Mouse (Mus musculus) embryonic facial prominence, embryonic 14.5 days (tissue): Measurements from ENCODE around the gene Dsel. TPM values are rescaled to one million over a fixed set of nuclear protein-coding genes. Genes with fewer than 3 reads are reported as not detected.

Experiments used
- ATAC-seq: fragments of 200-750 bp; cut with Nextera tagmentation; 2 replicates; pipeline ENCODE4 v1.8.0; 2017; ENCODE audit warnings: low read depth, moderate number of reproducible peaks, moderate TSS enrichment
- DNase-seq: peaks from one replicate; pipeline ENCODE4 v3.0.0-alpha.2; 2015; ENCODE audit warnings: low spot score
- H3K27ac ChIP-seq: fragments of 300-500 bp; sonication (generic); replicated peaks from 2 replicates; pipeline ENCODE4 v1.5.1; 2014; ENCODE audit warnings: low read depth, mild to moderate bottlenecking, low read length, moderate library complexity
- H3K27me3 ChIP-seq: fragments of 300-500 bp; sonication (generic); replicated peaks from 2 replicates; pipeline ENCODE4 v1.6.1; 2014; ENCODE audit warnings: low read length; ENCODE audit not compliant: control insufficient read depth, insufficient read depth
- H3K36me3 ChIP-seq: fragments of 300-500 bp; sonication (generic); 2 replicates; pipeline ENCODE4 v1.6.1; 2014; ENCODE audit warnings: low read length, mixed read lengths; ENCODE audit not compliant: control insufficient read depth, insufficient read depth
- H3K4me1 ChIP-seq: fragments of 300-500 bp; sonication (generic); 2 replicates; pipeline ENCODE4 v1.6.1; 2014; ENCODE audit warnings: antibody characterized with exemption, low read length; ENCODE audit not compliant: control insufficient read depth, insufficient read depth
- H3K4me2 ChIP-seq: fragments of 300-500 bp; sonication (generic); 2 replicates; pipeline ENCODE4 v1.6.1; 2014; ENCODE audit warnings: low read depth, mild to moderate bottlenecking, low read length, moderate library complexity, mixed read lengths
- H3K4me3 ChIP-seq: fragments of 300-500 bp; sonication (generic); 2 replicates; pipeline ENCODE4 v1.5.1; 2014; ENCODE audit warnings: low read depth, mild to moderate bottlenecking, low read length
- H3K9ac ChIP-seq: fragments of 300-500 bp; sonication (generic); 2 replicates; pipeline ENCODE4 v1.6.1; 2014; ENCODE audit warnings: low read depth, mild to moderate bottlenecking, low read length, moderate library complexity, mixed read lengths
- H3K9me3 ChIP-seq: fragments of 300-500 bp; sonication (generic); 2 replicates; pipeline ENCODE4 v1.6.1; 2016; ENCODE audit warnings: low read length; ENCODE audit not compliant: control insufficient read depth
- WGBS: fragments of 180-500 bp; shearing (Covaris S2); extraction: QIAGEN DNeasy Blood & Tissue Kit; methylation state at CpG from one replicate; pipeline ENCODE4 v1.1.7; 2014; 5-methylcytosine and 5-hydroxymethylcytosine counted together
- polyA plus RNA-seq: library from polyadenylated mRNA; unstranded; fragments of >200 nt; fragmentation: Nextera tagmentation; extraction: Ambion mirVana; gene quantifications from 2 replicates; pipeline ENCODE4 v1.2.1, GENCODE M21; 2014

The Dsel gene
- 26.4 and 27.2 TPM in 2 replicates for polyA plus RNA-seq

- Histone ChIP-seq H3K4me1 (0 out of 2 replicates have a peak, but pooled peaks cover 5% of the 10 kb centered on the region), H3K4me3 (peak within 1 kb of the TSS; percentile 77), H3K36me3 (no peaks in the 10 kb centered on the region), H3K4me2 (peak within 1 kb of the TSS; percentile 51), H3K9me3 (no peaks in the 10 kb centered on the region), H3K27ac (peak within 1 kb of the TSS; percentile 98), H3K9ac (peak within 1 kb of the TSS; percentile 86), H3K27me3 (no peaks in the 10 kb centered on the region)
- ATAC-seq: peak; percentile 97
- WGBS: under 1% methylated on average over 24 of the region's 33 CpGs
- DNase-seq: peak; percentile 97
These were observed at the start of gene Dsel for GRCm38 (mm10) chr1:111864779-111865165. TSS of gene Dsel (minus strand) at chr1:111864918.

- H3K9me3 ChIP-seq: no peaks in the 10 kb centered on the region
- no peaks in the 10 kb centered on the region for H3K4me1 ChIP-seq
- H3K4me3 ChIP-seq: no peak overlapping the region
- ATAC-seq: no peak
- no peaks in the 10 kb centered on the region for H3K36me3 ChIP-seq
- H3K9ac ChIP-seq: no peak overlapping the region
- H3K27ac ChIP-seq: no peak overlapping the region
- 51% methylated on average over 1 of the region's 1 CpGs for WGBS
- H3K27me3 ChIP-seq: no peaks in the 10 kb centered on the region
- H3K4me2 ChIP-seq: no peak overlapping the region
- DNase-seq: peak; percentile 1
These were observed 46.7 kb upstream of the Dsel start for GRCm38 (mm10) chr1:111911424-111911823.

- no peaks in the 10 kb centered on the region for H3K4me1 ChIP-seq
- H3K4me2 ChIP-seq: no peak overlapping the region
- H3K9ac ChIP-seq: no peak overlapping the region
- no peaks in the 10 kb centered on the region for H3K27me3 ChIP-seq
- WGBS: 85% methylated on average over 3 of the region's 3 CpGs
- no peak overlapping the region for H3K4me3 ChIP-seq
- no peaks in the 10 kb centered on the region for H3K9me3 ChIP-seq
- DNase-seq: no peak
- H3K27ac ChIP-seq: no peak overlapping the region
- ATAC-seq: no peak
- H3K36me3 ChIP-seq: no peaks in the 10 kb centered on the region
These were observed 18.6 kb upstream of the Dsel start for GRCm38 (mm10) chr1:111883336-111883735.

GRCm38 (mm10) chr1:111875784-111876183 is 11.1 kb upstream of the Dsel start:
- no peak overlapping the region for H3K9ac ChIP-seq
- no peak for DNase-seq
- no peaks in the 10 kb centered on the region for H3K27me3 ChIP-seq
- no peak for ATAC-seq
- H3K4me3 ChIP-seq: no peak overlapping the region
- H3K4me1 ChIP-seq: no peaks in the 10 kb centered on the region
- no peaks in the 10 kb centered on the region for H3K36me3 ChIP-seq
- no peak overlapping the region for H3K4me2 ChIP-seq
- H3K27ac ChIP-seq: no peak overlapping the region
- H3K9me3 ChIP-seq: no peaks in the 10 kb centered on the region

GRCm38 (mm10) chr1:111873196-111873595 is 8.5 kb upstream of the Dsel start:
- ATAC-seq (no peak), DNase-seq (no peak)
- Histone ChIP-seq H3K4me3 (no peak overlapping the region), H3K36me3 (no peaks in the 10 kb centered on the region), H3K27me3 (no peaks in the 10 kb centered on the region), H3K27ac (no peak overlapping the region), H3K4me2 (no peak overlapping the region), H3K9me3 (no peaks in the 10 kb centered on the region), H3K4me1 (no peaks in the 10 kb centered on the region), H3K9ac (no peak overlapping the region)

- no peaks in the 10 kb centered on the region for H3K27me3 ChIP-seq
- no peaks in the 10 kb centered on the region for H3K36me3 ChIP-seq
- peak overlapping the region; percentile 98; the same call in 1 of the 2 replicates for H3K27ac ChIP-seq
- H3K4me3 ChIP-seq: peak overlapping the region; percentile 77
- H3K9me3 ChIP-seq: no peaks in the 10 kb centered on the region
- ATAC-seq (no peak; the same call in 1 of the 2 replicates), DNase-seq (peak; percentile 67)
- 46% methylated on average over 2 of the region's 2 CpGs for WGBS
- peak overlapping the region; percentile 86; the same call in 1 of the 2 replicates for H3K9ac ChIP-seq
- H3K4me1 ChIP-seq: 0 out of 2 replicates have a peak, but pooled peaks cover 5% of the 10 kb centered on the region
- H3K4me2 ChIP-seq: peak overlapping the region; percentile 51
These were observed 749 bp upstream of the Dsel start for GRCm38 (mm10) chr1:111865467-111865866.

GRCm38 (mm10) chr1:111864063-111864778 is 497 bp downstream of the Dsel start:
- WGBS: 0% methylated on average over 24 of the region's 41 CpGs

GRCm38 (mm10) chr1:111857852-111858251 is 6.9 kb downstream of the Dsel start:
- no peak for ATAC-seq
- no peak overlapping the region for H3K4me2 ChIP-seq
- peak; percentile 10 for DNase-seq
- no peaks in the 10 kb centered on the region for H3K9me3 ChIP-seq
- H3K4me3 ChIP-seq: no peak overlapping the region
- H3K27me3 ChIP-seq: no peaks in the 10 kb centered on the region
- H3K9ac ChIP-seq: no peak overlapping the region
- 56% methylated on average over 1 of the region's 1 CpGs for WGBS
- H3K4me1 ChIP-seq: 0 out of 2 replicates have a peak, but pooled peaks cover 4% of the 10 kb centered on the region
- H3K36me3 ChIP-seq: no peaks in the 10 kb centered on the region
- H3K27ac ChIP-seq: peak overlapping the region; percentile 44

More at GRCm38 (mm10) chr1:111864063-111864778, 497 bp downstream of the Dsel start:
- no peaks in the 10 kb centered on the region for H3K27me3 ChIP-seq
- DNase-seq: peak; percentile 94
- peak overlapping the region; percentile 86 for H3K9ac ChIP-seq
- peak overlapping the region; percentile 98 for H3K27ac ChIP-seq
- 0 out of 2 replicates have a peak, but pooled peaks cover 5% of the 10 kb centered on the region for H3K4me1 ChIP-seq
- no peaks in the 10 kb centered on the region for H3K9me3 ChIP-seq
- peak overlapping the region; percentile 77 for H3K4me3 ChIP-seq
- H3K4me2 ChIP-seq: peak overlapping the region; percentile 51
- ATAC-seq: peak; percentile 80
- no peaks in the 10 kb centered on the region for H3K36me3 ChIP-seq

GRCm38 (mm10) chr1:111852439-111852838 is 12.3 kb downstream of the Dsel start:
- Histone ChIP-seq H3K9me3 (no peaks in the 10 kb centered on the region), H3K27me3 (no peaks in the 10 kb centered on the region), H3K9ac (no peak overlapping the region), H3K36me3 (no peaks in the 10 kb centered on the region), H3K4me3 (no peak overlapping the region), H3K4me2 (no peak overlapping the region), H3K27ac (no peak overlapping the region), H3K4me1 (no peaks in the 10 kb centered on the region)
- 89% methylated on average over 8 of the region's 8 CpGs for WGBS
- DNase-seq (no peak), ATAC-seq (no peak)
